Mouse (Mus musculus) bone marrow, adult 2 months (tissue): ENCODE results near the gene Pimreg.

Experiments used
- CTCF ChIP-seq: fragments of 200-500 bp; IDR thresholded peaks from 2 replicates; pipeline ENCODE4 v1.5.1; 2011; ENCODE audit warnings: low read length, control low read depth; ENCODE audit not compliant: control insufficient read depth, insufficient read depth
- POLR2A ChIP-seq: fragments of 200-500 bp; IDR thresholded peaks from 2 replicates; pipeline ENCODE4 v1.6.1; 2011; ENCODE audit warnings: low read depth, mild to moderate bottlenecking, control low read depth, low read length, borderline replicate concordance; ENCODE audit not compliant: control insufficient read depth

- TF ChIP-seq CTCF (no peak), POLR2A (no peak)
These were observed 31.5 kb upstream of the Pimreg start for GRCm38 (mm10) chr11:72010367-72010766.
